Mouse (Mus musculus) heart, postnatal 0 days (tissue): ENCODE data around the gene Cdpf1.

Experiments used
- CTCF ChIP-seq: IDR thresholded peaks from 2 replicates; pipeline ENCODE4 v1.5.1; 2016; ENCODE audit warnings: antibody characterized with exemption, control low read depth, low read depth
- EP300 ChIP-seq: IDR thresholded peaks from 2 replicates; pipeline ENCODE4 v1.6.1; 2016; ENCODE audit warnings: antibody characterized with exemption, low read depth

GRCm38 (mm10) chr15:85808031-85808430, 3.5 kb downstream of the Cdpf1 start:
- TF ChIP-seq CTCF (no peak), EP300 (no peak)
